Mouse (Mus musculus): ENCODE data around the gene Dgki.

- TF ChIP-seq CTCF (IDR thresholded peaks at IDR 0.05; ENCODE audit: extremely low read depth, insufficient read length, insufficient replicate concordance, low read depth, low read length): no peak
- TF ChIP-seq POLR2A (IDR thresholded peaks at IDR 0.05; ENCODE audit: low read depth, low read length): no peak
These were observed 487.1 kb downstream of the Dgki start for GRCm38 (mm10) chr6:36812666-36813515.
